Mouse (Mus musculus) liver, embryonic 11.5 days (tissue): ENCODE data around the gene Olfr161. TPM values are rescaled to one million over a fixed set of nuclear protein-coding genes. Genes with fewer than 3 reads are reported as not detected.
"Not testable (repeated sequence)": the region's sequence is repeated elsewhere in the genome, so short reads cannot be mapped to it uniquely, and the experiment has no call there.

Source experiments
- ATAC-seq: fragments of 200-750 bp; cut with Nextera tagmentation; replicated peaks from 2 replicates; pipeline ENCODE4 v1.8.0; 2017; ENCODE audit warnings: moderate number of reproducible peaks, mild to moderate bottlenecking, moderate TSS enrichment, moderate library complexity; ENCODE audit not compliant: low FRiP score
- DNase-seq: peaks from one replicate; pipeline ENCODE4 v3.0.0-alpha.2; 2017; ENCODE audit warnings: low spot score
- H3K27ac ChIP-seq: fragments of 300-500 bp; sonication (generic); 2 replicates; pipeline ENCODE4 v1.5.1; 2014; ENCODE audit warnings: mild to moderate bottlenecking, low read depth, low read length, control low read depth
- H3K27me3 ChIP-seq: fragments of 300-500 bp; sonication (generic); replicated peaks from 2 replicates; pipeline ENCODE4 v1.6.1; 2014; ENCODE audit warnings: low read length, mixed read lengths; ENCODE audit not compliant: control insufficient read depth, insufficient read depth
- H3K36me3 ChIP-seq: fragments of 300-500 bp; sonication (generic); 2 replicates; pipeline ENCODE4 v1.6.1; 2014; ENCODE audit warnings: mild to moderate bottlenecking, low read length, moderate library complexity, mixed read lengths; ENCODE audit not compliant: control insufficient read depth, insufficient read depth
- H3K4me1 ChIP-seq: fragments of 300-500 bp; sonication (generic); replicated peaks from 2 replicates; pipeline ENCODE4 v1.6.1; 2014; ENCODE audit warnings: low read length, mixed read lengths; ENCODE audit not compliant: control insufficient read depth, insufficient read depth
- H3K4me2 ChIP-seq: fragments of 300-500 bp; sonication (generic); 2 replicates; pipeline ENCODE4 v1.6.1; 2014; ENCODE audit warnings: mild to moderate bottlenecking, control low read depth, moderate library complexity
- H3K4me3 ChIP-seq: fragments of 300-500 bp; sonication (generic); 2 replicates; pipeline ENCODE4 v1.5.1; 2014; ENCODE audit warnings: low read depth, low read length, control low read depth
- H3K9ac ChIP-seq: fragments of 300-500 bp; sonication (generic); 2 replicates; pipeline ENCODE4 v1.6.1; 2014; ENCODE audit warnings: low read depth, low read length, control low read depth
- H3K9me3 ChIP-seq: fragments of 300-500 bp; sonication (generic); 2 replicates; pipeline ENCODE4 v1.6.1; 2016; ENCODE audit warnings: low read length, inconsistent platforms, mixed read lengths; ENCODE audit not compliant: control insufficient read depth
- WGBS: fragments of 180-500 bp; shearing (Covaris S2); extraction: QIAGEN DNeasy Blood & Tissue Kit; methylation state at CpG from one replicate; pipeline ENCODE4 v1.1.7; 2014; 5-methylcytosine and 5-hydroxymethylcytosine counted together
- polyA plus RNA-seq: library from polyadenylated mRNA; unstranded; fragments of >200 nt; fragmentation: Nextera tagmentation; extraction: Ambion mirVana; gene quantifications from 2 replicates; pipeline ENCODE4 v1.2.1, GENCODE M21; 2014

Olfr161 gene
- polyA plus RNA-seq: not detected in 2 replicates

DNA sequence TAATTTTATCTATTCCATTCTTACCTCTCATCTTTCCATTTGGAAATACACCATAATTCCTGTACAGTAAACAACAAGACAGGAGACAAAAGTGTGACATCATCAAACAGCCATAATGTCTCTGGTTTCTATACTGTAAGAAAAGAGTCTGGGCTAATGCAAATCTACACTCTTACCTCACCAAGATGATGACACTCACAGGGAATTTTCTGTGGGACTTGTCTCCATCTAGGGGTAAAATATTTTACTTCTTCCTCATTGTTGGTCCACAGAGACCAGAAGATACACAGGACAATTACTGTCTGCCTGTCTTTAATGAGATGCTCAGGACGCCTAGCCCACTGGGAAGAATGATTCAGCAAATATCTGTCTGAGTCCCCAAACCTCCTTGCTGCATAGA, at the start of gene Olfr161:
Gene Olfr161, plus strand, starts transcription at position 352 of the 400 bp plus-strand sequence.
- no peaks in the 10 kb centered on the region for H3K9me3 ChIP-seq
- H3K4me2 ChIP-seq: no peak within 1 kb of the TSS
- WGBS: 50% methylated on average over 1 of the region's 1 CpGs
- no peaks in the 10 kb centered on the region for H3K27me3 ChIP-seq
- H3K27ac ChIP-seq: no peak within 1 kb of the TSS
- H3K36me3 ChIP-seq: no peaks in the 10 kb centered on the region
- H3K4me3 ChIP-seq: no peak within 1 kb of the TSS
- ATAC-seq (no peak), DNase-seq (no peak)
- H3K4me1 ChIP-seq: no peaks in the 10 kb centered on the region
- H3K9ac ChIP-seq: no peak within 1 kb of the TSS

DNA sequence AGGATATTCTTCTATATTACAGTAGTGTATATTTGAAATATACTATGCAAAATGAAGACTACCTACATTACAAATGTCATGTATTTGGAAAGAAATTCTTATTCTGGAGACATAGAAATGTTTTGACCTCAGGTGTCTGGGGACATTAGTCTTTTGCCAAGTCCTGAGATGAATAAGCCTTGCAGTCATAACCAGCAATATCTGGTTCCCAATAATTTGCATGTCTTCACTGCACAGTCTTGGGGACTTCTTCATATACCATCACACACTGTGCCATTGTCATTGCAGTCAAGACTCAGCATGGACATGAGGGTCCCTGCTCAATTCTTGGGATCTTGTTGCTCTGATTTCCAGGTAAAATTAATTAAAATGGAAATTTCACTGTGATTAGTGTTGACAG, 27.3 kb upstream of the Olfr161 start:
- Histone ChIP-seq H3K36me3 (no peaks in the 10 kb centered on the region), H3K4me1 (no peaks in the 10 kb centered on the region), H3K9me3 (no peaks in the 10 kb centered on the region), H3K9ac (no peak overlapping the region), H3K4me2 (no peak overlapping the region), H3K27ac (no peak overlapping the region), H3K4me3 (no peak overlapping the region), H3K27me3 (no peaks in the 10 kb centered on the region)
- ATAC-seq (no peak), DNase-seq (no peak)

DNA sequence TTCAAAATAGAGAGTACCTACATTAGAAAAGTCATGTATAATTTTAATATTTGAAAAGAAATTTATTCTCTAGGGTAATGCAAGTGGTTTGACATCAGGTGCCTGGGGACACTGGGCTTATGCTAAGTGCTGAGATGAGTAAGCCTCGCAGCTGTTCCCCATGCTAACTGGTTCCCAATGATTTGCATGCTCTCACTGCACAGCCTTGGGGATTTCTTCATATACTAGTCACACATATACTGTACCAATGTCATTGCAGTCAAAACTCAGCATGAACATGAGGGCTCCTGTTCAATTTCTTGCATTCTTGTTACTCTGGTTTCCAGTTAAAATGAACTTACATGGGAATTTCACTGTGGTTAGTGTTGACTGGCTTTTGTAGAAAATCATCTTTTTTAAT, 13.2 kb upstream of the Olfr161 start:
- H3K9ac ChIP-seq, DNase-seq, H3K27ac ChIP-seq, H3K4me2 ChIP-seq, H3K27me3 ChIP-seq, H3K4me1 ChIP-seq, H3K9me3 ChIP-seq, H3K4me3 ChIP-seq, H3K36me3 ChIP-seq, ATAC-seq: not testable (repeated sequence)
- WGBS: 65% methylated on average over 1 of the region's 1 CpGs

DNA sequence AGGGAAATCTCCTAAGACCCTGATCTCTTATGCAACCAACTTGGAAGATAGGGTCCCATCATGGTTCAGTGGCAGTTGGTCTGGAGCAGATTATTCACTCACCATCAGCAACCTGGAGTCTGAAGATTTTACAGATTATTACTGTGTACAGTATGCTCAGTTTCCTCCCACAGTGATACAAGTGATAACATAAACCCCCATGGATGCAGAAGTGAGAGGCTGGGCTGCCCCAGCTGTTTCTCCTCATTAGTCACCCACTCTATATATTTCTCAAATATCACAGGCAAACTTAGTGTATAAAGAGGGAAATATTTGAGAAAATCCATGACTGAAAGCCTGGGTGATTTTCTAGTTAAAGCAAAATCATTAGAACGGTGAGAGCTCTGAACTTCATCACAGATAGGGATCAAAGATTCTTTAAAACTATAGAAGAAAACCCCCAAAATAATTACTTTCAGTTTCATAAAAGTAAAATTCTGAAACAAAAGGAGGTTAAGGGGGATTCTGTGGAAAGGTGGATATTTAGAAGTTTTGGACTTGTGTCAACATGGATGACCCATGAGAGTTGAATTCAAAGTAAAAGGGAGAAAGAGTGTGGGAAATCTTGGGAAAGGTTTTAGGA, 12.5 kb upstream of the Olfr161 start:
- H3K4me2 ChIP-seq, ATAC-seq, H3K27ac ChIP-seq, H3K4me1 ChIP-seq, H3K4me3 ChIP-seq, DNase-seq, H3K36me3 ChIP-seq, H3K27me3 ChIP-seq, H3K9me3 ChIP-seq, H3K9ac ChIP-seq: not testable (repeated sequence)
- 77% methylated on average over 1 of the region's 1 CpGs for WGBS

DNA sequence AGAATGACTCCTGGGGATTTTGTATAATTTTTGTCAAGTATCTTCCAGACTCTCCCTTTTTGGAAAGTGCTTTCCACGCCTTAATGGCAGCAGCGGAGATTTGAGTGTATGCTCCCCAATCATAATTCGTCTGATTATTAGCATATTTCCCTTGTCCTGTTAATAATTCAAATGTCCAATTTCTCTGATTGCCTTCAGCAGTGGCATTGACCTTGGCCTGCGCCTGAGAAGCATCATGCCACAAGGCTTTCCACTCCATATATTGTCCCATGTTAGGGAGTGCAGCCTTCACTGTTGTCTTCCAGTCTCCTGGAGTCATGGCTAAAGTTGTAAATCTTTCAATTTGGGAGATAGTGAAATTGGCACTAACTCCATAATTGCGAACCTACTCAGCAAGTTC, 40.5 kb downstream of the Olfr161 start:
- not testable (repeated sequence) for H3K4me3 ChIP-seq, H3K4me1 ChIP-seq, H3K4me2 ChIP-seq, ATAC-seq, DNase-seq, H3K27me3 ChIP-seq, H3K9ac ChIP-seq, H3K27ac ChIP-seq, H3K9me3 ChIP-seq, H3K36me3 ChIP-seq
- WGBS: 75% methylated on average over 5 of the region's 5 CpGs

DNA sequence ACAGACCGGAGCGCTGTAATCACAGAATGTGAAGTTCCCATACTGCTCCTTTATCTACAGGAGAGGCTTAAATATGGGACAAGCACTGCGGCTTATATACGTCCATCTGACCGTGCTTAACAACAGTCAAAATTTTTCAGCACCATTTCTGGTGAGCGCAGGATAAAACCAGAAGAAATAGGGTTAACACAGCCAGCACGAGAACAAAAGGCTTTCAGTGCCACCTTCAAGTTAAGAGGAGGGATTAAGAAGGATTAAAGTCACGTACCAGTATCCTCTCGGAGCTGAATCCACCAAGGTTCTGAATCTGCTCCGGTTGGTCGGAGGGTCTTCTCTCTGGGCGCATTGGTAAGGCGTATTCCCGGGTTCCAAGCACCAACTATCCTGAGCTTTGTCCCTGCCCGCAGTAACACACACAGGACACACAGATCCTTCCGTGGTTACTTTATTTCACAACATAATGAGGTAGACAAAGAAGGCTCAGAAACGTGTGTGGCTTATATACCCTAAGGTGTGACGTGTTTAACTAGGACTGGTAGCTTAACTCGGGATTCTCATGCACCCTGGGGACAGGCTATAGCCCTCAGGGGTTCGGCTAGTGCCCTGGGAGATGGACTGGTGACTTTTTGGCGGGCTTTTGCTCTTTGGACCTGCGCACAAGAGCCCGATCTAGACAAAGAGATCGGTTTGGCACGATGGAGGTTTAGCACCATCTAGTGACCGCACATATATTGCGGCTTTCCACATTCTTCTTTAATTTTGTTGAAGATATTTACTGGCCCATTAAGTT, 41.9 kb downstream of the Olfr161 start:
- not testable (repeated sequence) for H3K36me3 ChIP-seq, H3K9me3 ChIP-seq, H3K27ac ChIP-seq, H3K4me3 ChIP-seq, H3K27me3 ChIP-seq, H3K4me1 ChIP-seq, H3K9ac ChIP-seq
- peak overlapping the region; percentile 2; the same call in 1 of the 2 replicates for H3K4me2 ChIP-seq
- peak; percentile 32 for DNase-seq
- ATAC-seq: peak; percentile 54; the same call in 1 of the 2 replicates
- WGBS: 44% methylated on average over 27 of the region's 27 CpGs

Other genes with a start within 250 kb of the Olfr161 start
- gene Mefv, start 127.1 kb downstream of the Olfr161 start, polyA plus RNA-seq: 0.05 and 0.21 TPM in 2 replicates
- 31.8 and 33.1 TPM in 2 replicates for gene Zfp263, start 153.1 kb downstream of the Olfr161 start, polyA plus RNA-seq
- not detected in 2 replicates for gene Olfr15, start 239.8 kb downstream of the Olfr161 start, polyA plus RNA-seq